Mouse (Mus musculus) granulocyte monocyte progenitor cell, adult 5-6 weeks (primary cell): ENCODE results near the gene Dap3. TPM values are rescaled to one million over a fixed set of nuclear protein-coding genes. Genes with fewer than 3 reads are reported as not detected.
A peak's percentile ranks its signal among the peaks of the same experiment; 100 is the strongest.
"Not testable (repeated sequence)": the region's sequence is repeated elsewhere in the genome, so short reads cannot be mapped to it uniquely, and the experiment has no call there.

Source experiments
- ATAC-seq: replicated peaks from 2 replicates; pipeline ENCODE4 v1.8.0; 2016; ENCODE audit warnings: mild to moderate bottlenecking, moderate TSS enrichment, inconsistent platforms; ENCODE audit not compliant: poor library complexity, severe bottlenecking
- total RNA-seq, 2 experiments: library from RNA; stranded (forward) in 1 of 2; stranded (reverse) in 1 of 2; fragments of 200-712, 200-1000 nt in 1 of 2; fragments of >200 nt in 1 of 2; fragmentation: Nextera tagmentation in 1 of 2; gene quantifications; 2 replicates each; pipeline ENCODE4 v1.2.3; 2014 to 2017

Dap3 gene
- 86.8 and 108 TPM in 2 replicates for total RNA-seq (2014; fragmentation: Nextera tagmentation)
- total RNA-seq (2017), result 83.9 and 89.5 TPM in 2 replicates

GRCm38 (mm10) chr3:88950576-88951326 lies at the start of gene Dap3, which contains the start of gene Ash1l:
Gene Dap3, minus strand, starts transcription at chr3:88951181.
Gene Ash1l, plus strand, starts transcription at chr3:88950622.
- ATAC-seq, result peak; percentile 64

- no peak for ATAC-seq
Measured at GRCm38 (mm10) chr3:88992793-88993192, 41.8 kb upstream of the Dap3 start.

GRCm38 (mm10) chr3:88983921-88984381 lies 33.0 kb upstream of the Dap3 start:
- ATAC-seq, result no peak

GRCm38 (mm10) chr3:88981206-88982010 lies 30.4 kb upstream of the Dap3 start:
- no peak for ATAC-seq

- no peak for ATAC-seq
Measured at GRCm38 (mm10) chr3:88975012-88975411, 24.0 kb upstream of the Dap3 start.

GRCm38 (mm10) chr3:88963211-88963610 lies 12.2 kb upstream of the Dap3 start:
- ATAC-seq, result not testable (repeated sequence)

- no peak for ATAC-seq
Measured at GRCm38 (mm10) chr3:88953736-88954135, 2.8 kb upstream of the Dap3 start.

- no peak for ATAC-seq
Measured at GRCm38 (mm10) chr3:88953246-88953645, 2.3 kb upstream of the Dap3 start.

GRCm38 (mm10) chr3:88951327-88951800 lies 383 bp upstream of the Dap3 start:
- ATAC-seq, result no peak

- peak; percentile 64 for ATAC-seq
Measured at GRCm38 (mm10) chr3:88949786-88950575, 1.0 kb downstream of the Dap3 start.

- ATAC-seq, result no peak
Measured at GRCm38 (mm10) chr3:88944109-88944508, 6.9 kb downstream of the Dap3 start.

- ATAC-seq, result no peak
Measured at GRCm38 (mm10) chr3:88942316-88942880, 8.6 kb downstream of the Dap3 start.

GRCm38 (mm10) chr3:88939749-88940148 lies 11.2 kb downstream of the Dap3 start:
- ATAC-seq, result peak; percentile 66

GRCm38 (mm10) chr3:88939071-88939470 lies 11.9 kb downstream of the Dap3 start:
- ATAC-seq, result no peak

GRCm38 (mm10) chr3:88929501-88929900 lies 21.5 kb downstream of the Dap3 start:
- no peak for ATAC-seq

GRCm38 (mm10) chr3:88925651-88926050 lies 25.3 kb downstream of the Dap3 start:
- no peak for ATAC-seq

GRCm38 (mm10) chr3:88923989-88924591 lies 26.9 kb downstream of the Dap3 start:
- ATAC-seq, result no peak

GRCm38 (mm10) chr3:88921411-88921810 lies 29.6 kb downstream of the Dap3 start:
- no peak for ATAC-seq

- no peak for ATAC-seq
Measured at GRCm38 (mm10) chr3:88918981-88919380, 32.0 kb downstream of the Dap3 start.
